Mouse (Mus musculus): ENCODE measurements around the gene Fshr. TPM values are rescaled to one million over a fixed set of nuclear protein-coding genes. Genes with fewer than 3 reads are reported as not detected.

Fshr gene
- polyA plus RNA-seq, 1 experiment from 2014 or later: not detected

- no peaks in the 10 kb centered on the region for H3K36me3 ChIP-seq
- H3K4me3 ChIP-seq (replicated peaks): no peak overlapping the region
- no peak for ATAC-seq (ENCODE audit: insufficient number of reproducible peaks, insufficient read depth, low FRiP score, low TSS enrichment, low read depth)
- H3K9ac ChIP-seq (replicated peaks): no peak overlapping the region
- no peaks in the 10 kb centered on the region for H3K27me3 ChIP-seq
- no peaks in the 10 kb centered on the region for H3K4me1 ChIP-seq (replicated peaks)
- H3K9me3 ChIP-seq: no peaks in the 10 kb centered on the region
- WGBS: 88% methylated on average over 5 of the region's 5 CpGs
- H3K4me2 ChIP-seq: no peak overlapping the region
- H3K27ac ChIP-seq: no peak overlapping the region
These were observed 110.6 kb downstream of the Fshr start for GRCm38 (mm10) chr17:89089692-89090475.

- peak; percentile 77 for ATAC-seq (ENCODE audit: insufficient number of reproducible peaks, insufficient read depth, low FRiP score, low TSS enrichment, low read depth)
- Histone ChIP-seq H3K9me3 (no peaks in the 10 kb centered on the region), H3K4me1 (replicated peaks) (0 out of 2 replicates have a peak, but pooled peaks cover 7% of the 10 kb centered on the region), H3K27me3 (no peaks in the 10 kb centered on the region), H3K4me3 (replicated peaks) (no peak overlapping the region), H3K4me2 (no peak overlapping the region), H3K36me3 (no peaks in the 10 kb centered on the region), H3K27ac (peak overlapping the region; percentile 79), H3K9ac (replicated peaks) (no peak overlapping the region)
- WGBS: 14% methylated on average over 2 of the region's 2 CpGs
These were observed 117.6 kb downstream of the Fshr start for GRCm38 (mm10) chr17:89082897-89083296.

GRCm38 (mm10) chr17:89079706-89080105, 120.8 kb downstream of the Fshr start:
- ATAC-seq (ENCODE audit: insufficient number of reproducible peaks, insufficient read depth, low FRiP score, low TSS enrichment, low read depth): no peak
- no peaks in the 10 kb centered on the region for H3K36me3 ChIP-seq

GRCm38 (mm10) chr17:89064327-89065095, 136.0 kb downstream of the Fshr start:
- H3K4me2 ChIP-seq: no peak overlapping the region
- 0 out of 2 replicates have a peak, but pooled peaks cover 2% of the 10 kb centered on the region for H3K4me1 ChIP-seq (replicated peaks)
- H3K4me3 ChIP-seq (replicated peaks): no peak overlapping the region
- H3K9me3 ChIP-seq: no peaks in the 10 kb centered on the region
- H3K36me3 ChIP-seq: no peaks in the 10 kb centered on the region
- H3K27ac ChIP-seq: no peak overlapping the region
- 70% methylated on average over 3 of the region's 3 CpGs for WGBS
- ATAC-seq (ENCODE audit: insufficient number of reproducible peaks, insufficient read depth, low FRiP score, low TSS enrichment, low read depth): no peak
- H3K9ac ChIP-seq (replicated peaks): no peak overlapping the region
- no peaks in the 10 kb centered on the region for H3K27me3 ChIP-seq

More at GRCm38 (mm10) chr17:89079706-89080105, 120.8 kb downstream of the Fshr start:
- H3K4me3 ChIP-seq (replicated peaks): no peak overlapping the region
- H3K4me1 ChIP-seq (replicated peaks): 0 out of 2 replicates have a peak, but pooled peaks cover 7% of the 10 kb centered on the region
- no peaks in the 10 kb centered on the region for H3K27me3 ChIP-seq
- 81% methylated on average over 5 of the region's 5 CpGs for WGBS
- H3K4me2 ChIP-seq: no peak overlapping the region
- H3K27ac ChIP-seq: no peak overlapping the region
- H3K9me3 ChIP-seq: no peaks in the 10 kb centered on the region
- no peak overlapping the region for H3K9ac ChIP-seq (replicated peaks)

GRCm38 (mm10) chr17:89062348-89062949, 138.0 kb downstream of the Fshr start:
- Histone ChIP-seq H3K36me3 (no peaks in the 10 kb centered on the region), H3K4me1 (replicated peaks) (0 out of 2 replicates have a peak, but pooled peaks cover 2% of the 10 kb centered on the region), H3K4me3 (replicated peaks) (no peak overlapping the region), H3K27ac (no peak overlapping the region), H3K9me3 (no peaks in the 10 kb centered on the region), H3K4me2 (no peak overlapping the region), H3K27me3 (no peaks in the 10 kb centered on the region), H3K9ac (replicated peaks) (no peak overlapping the region)
- no peak; the same call in 1 of the 2 replicates for ATAC-seq (ENCODE audit: insufficient number of reproducible peaks, insufficient read depth, low FRiP score, low TSS enrichment, low read depth)
- 62% methylated on average over 8 of the region's 8 CpGs for WGBS

- no peak overlapping the region for H3K4me2 ChIP-seq
- ATAC-seq (ENCODE audit: insufficient number of reproducible peaks, insufficient read depth, low FRiP score, low TSS enrichment, low read depth): no peak
- no peaks in the 10 kb centered on the region for H3K4me1 ChIP-seq (replicated peaks)
- no peaks in the 10 kb centered on the region for H3K9me3 ChIP-seq
- H3K27ac ChIP-seq: no peak overlapping the region
- H3K4me3 ChIP-seq (replicated peaks): no peak overlapping the region
- 85% methylated on average over 3 of the region's 3 CpGs for WGBS
- no peak overlapping the region for H3K9ac ChIP-seq (replicated peaks)
- H3K36me3 ChIP-seq: no peaks in the 10 kb centered on the region
- H3K27me3 ChIP-seq: no peaks in the 10 kb centered on the region
These were observed 149.4 kb downstream of the Fshr start for GRCm38 (mm10) chr17:89051031-89051563.

GRCm38 (mm10) chr17:89049071-89049470, 151.4 kb downstream of the Fshr start:
- no peak overlapping the region for H3K27ac ChIP-seq
- 90% methylated on average over 2 of the region's 2 CpGs for WGBS
- ATAC-seq (ENCODE audit: insufficient number of reproducible peaks, insufficient read depth, low FRiP score, low TSS enrichment, low read depth): no peak
- no peaks in the 10 kb centered on the region for H3K36me3 ChIP-seq
- no peak overlapping the region for H3K4me2 ChIP-seq
- no peaks in the 10 kb centered on the region for H3K4me1 ChIP-seq (replicated peaks)
- H3K4me3 ChIP-seq (replicated peaks): no peak overlapping the region
- H3K9me3 ChIP-seq: no peaks in the 10 kb centered on the region
- H3K9ac ChIP-seq (replicated peaks): no peak overlapping the region
- no peaks in the 10 kb centered on the region for H3K27me3 ChIP-seq

- Histone ChIP-seq H3K9ac (replicated peaks) (no peak overlapping the region), H3K9me3 (no peaks in the 10 kb centered on the region), H3K36me3 (no peaks in the 10 kb centered on the region), H3K27me3 (no peaks in the 10 kb centered on the region), H3K4me2 (no peak overlapping the region), H3K4me1 (replicated peaks) (no peaks in the 10 kb centered on the region), H3K4me3 (replicated peaks) (no peak overlapping the region), H3K27ac (no peak overlapping the region)
- no peak for ATAC-seq (ENCODE audit: insufficient number of reproducible peaks, insufficient read depth, low FRiP score, low TSS enrichment, low read depth)
- 54% methylated on average over 3 of the region's 3 CpGs for WGBS
These were observed 154.5 kb downstream of the Fshr start for GRCm38 (mm10) chr17:89046016-89046415.

- no peaks in the 10 kb centered on the region for H3K9me3 ChIP-seq
- H3K4me1 ChIP-seq (replicated peaks): no peaks in the 10 kb centered on the region
- WGBS: 86% methylated on average over 5 of the region's 5 CpGs
- no peaks in the 10 kb centered on the region for H3K36me3 ChIP-seq
- ATAC-seq (ENCODE audit: insufficient number of reproducible peaks, insufficient read depth, low FRiP score, low TSS enrichment, low read depth): no peak
- H3K4me3 ChIP-seq (replicated peaks): no peak overlapping the region
- H3K27ac ChIP-seq: no peak overlapping the region
- H3K9ac ChIP-seq (replicated peaks): no peak overlapping the region
- H3K4me2 ChIP-seq: no peak overlapping the region
- H3K27me3 ChIP-seq: no peaks in the 10 kb centered on the region
These were observed 163.8 kb downstream of the Fshr start for GRCm38 (mm10) chr17:89036723-89037122.

GRCm38 (mm10) chr17:89036049-89036448, 164.4 kb downstream of the Fshr start:
- no peak overlapping the region for H3K4me3 ChIP-seq (replicated peaks)
- no peak overlapping the region for H3K9ac ChIP-seq (replicated peaks)
- no peaks in the 10 kb centered on the region for H3K27me3 ChIP-seq
- H3K9me3 ChIP-seq: no peaks in the 10 kb centered on the region
- H3K4me1 ChIP-seq (replicated peaks): no peaks in the 10 kb centered on the region
- H3K36me3 ChIP-seq: no peaks in the 10 kb centered on the region
- ATAC-seq (ENCODE audit: insufficient number of reproducible peaks, insufficient read depth, low FRiP score, low TSS enrichment, low read depth): no peak
- no peak overlapping the region for H3K27ac ChIP-seq
- H3K4me2 ChIP-seq: no peak overlapping the region
- WGBS: 92% methylated on average over 3 of the region's 3 CpGs

GRCm38 (mm10) chr17:89034627-89035026, 165.8 kb downstream of the Fshr start:
- H3K27ac ChIP-seq: no peak overlapping the region
- no peaks in the 10 kb centered on the region for H3K4me1 ChIP-seq (replicated peaks)
- H3K27me3 ChIP-seq: no peaks in the 10 kb centered on the region
- ATAC-seq (ENCODE audit: insufficient number of reproducible peaks, insufficient read depth, low FRiP score, low TSS enrichment, low read depth): no peak
- no peak overlapping the region for H3K9ac ChIP-seq (replicated peaks)
- H3K9me3 ChIP-seq: no peaks in the 10 kb centered on the region
- no peak overlapping the region for H3K4me2 ChIP-seq
- no peaks in the 10 kb centered on the region for H3K36me3 ChIP-seq
- no peak overlapping the region for H3K4me3 ChIP-seq (replicated peaks)
